In the genomic region with DNA sequence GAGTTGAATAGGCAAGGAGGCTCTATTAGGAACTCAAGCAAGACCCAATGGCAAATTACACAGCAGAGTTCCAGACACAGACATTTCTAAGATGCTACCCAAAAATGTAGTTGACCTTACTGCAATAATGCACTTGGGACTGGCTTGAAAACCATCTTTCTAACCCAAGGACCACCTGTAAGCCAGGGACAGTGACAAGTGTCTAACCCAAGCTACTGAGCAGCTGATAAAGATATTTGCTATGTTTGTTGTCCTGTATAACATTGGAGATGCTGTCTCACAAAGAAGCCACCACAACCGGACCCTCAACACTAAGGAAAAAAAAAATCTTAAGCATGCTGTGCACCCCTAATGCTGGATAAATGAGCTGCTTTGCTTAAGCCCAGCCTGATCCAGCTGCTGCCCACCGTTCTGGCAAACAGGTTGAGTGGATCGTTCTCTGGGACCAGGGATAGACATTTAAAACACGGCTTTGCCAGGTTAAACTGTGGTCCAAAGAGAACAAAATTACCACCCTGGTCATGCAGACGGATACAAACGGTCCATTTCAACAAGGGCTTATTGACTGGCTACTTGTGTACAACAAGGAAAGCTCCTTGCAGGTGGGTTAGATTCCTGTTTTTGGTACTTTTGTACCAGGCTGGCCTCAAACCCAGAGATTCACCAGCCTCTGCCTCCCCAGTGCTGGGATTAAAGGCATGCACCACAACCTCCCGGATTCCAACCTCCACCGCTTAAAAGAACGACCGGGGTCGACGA, we compare ENCODE assay signal across 8 mouse cellular contexts. TPM values are rescaled to one million over a fixed set of nuclear protein-coding genes. Genes with fewer than 3 reads are reported as not detected.
DNase-seq lines count a peak whose midpoint lies in the region; ATAC-seq and TF ChIP-seq lines count a peak whose summit lies in the region.

No protein-coding gene starts in this region.

- WGBS in thymus, adult 2 months = 3% methylated on average over 12 of the region's 12 CpGs
- WGBS in limb, embryonic 15.5 days = 1% methylated on average over 12 of the region's 12 CpGs

- no peak for TF ChIP-seq CTCF in thymus, adult 2 months (IDR thresholded peaks at IDR 0.05; ENCODE audit: borderline replicate concordance, control insufficient read depth, extremely low read depth, insufficient read depth, low read length, poor library complexity)

- no peak for ATAC-seq in limb, embryonic 15.5 days (ENCODE audit: insufficient number of reproducible peaks, low FRiP score, low TSS enrichment, low read depth)
- no peak for ATAC-seq in granulocyte monocyte progenitor cell, adult 5-6 weeks (replicated peaks; ENCODE audit: poor library complexity, severe bottlenecking)

- peaks cover 16% of the 10 kb centered on the region for H3K4me1 ChIP-seq in thymus, adult 2 months (replicated peaks; ENCODE audit: control insufficient read depth, insufficient read depth, low read length)
- H3K4me1 ChIP-seq in limb, embryonic 15.5 days = peaks cover 32% of the 10 kb centered on the region

- DNase-seq in embryo, embryonic 10 days (ENCODE audit: low spot score) = peak; percentile 24
- DNase-seq in embryo, embryonic 11 days = no peak
- no peak for DNase-seq in thymus, adult 2 months
- DNase-seq in thymus, postnatal 4 days = no peak
- DNase-seq in frontal cortex, adult 2 months (ENCODE audit: extremely low spot score in 1 of 2, low spot score in 1 of 2) = no peak
- no peak for DNase-seq in cerebellum, postnatal 25 days

- peak overlapping the region; percentile 84 for H3K4me2 ChIP-seq in limb, embryonic 15.5 days

- TF ChIP-seq POLR2A in thymus, adult 2 months (IDR thresholded peaks at IDR 0.05; ENCODE audit: control insufficient read depth, extremely low read depth, insufficient read depth, low read length, poor library complexity) = no peak

- no peaks in the 10 kb centered on the region for H3K27me3 ChIP-seq in thymus, adult 2 months (ENCODE audit: control insufficient read depth, insufficient read depth, low read length)
- H3K27me3 ChIP-seq in limb, embryonic 15.5 days = no peaks in the 10 kb centered on the region

- H3K9ac ChIP-seq in limb, embryonic 15.5 days = peak overlapping the region; percentile 78

- peaks cover 14% of the 10 kb centered on the region for H3K36me3 ChIP-seq in thymus, adult 2 months (ENCODE audit: control insufficient read depth, insufficient read depth, low read length)
- peaks cover 18% of the 10 kb centered on the region for H3K36me3 ChIP-seq in limb, embryonic 15.5 days

- peak overlapping the region; percentile 73 for H3K4me3 ChIP-seq in thymus, adult 2 months (ENCODE audit: control insufficient read depth, insufficient read depth, low read length)
- peak overlapping the region; percentile 76 for H3K4me3 ChIP-seq in limb, embryonic 15.5 days

- H3K27ac ChIP-seq in thymus, adult 2 months (ENCODE audit: control insufficient read depth, insufficient read depth, low read length) = no peak overlapping the region
- H3K27ac ChIP-seq in limb, embryonic 15.5 days = peak overlapping the region; percentile 86

- no peaks in the 10 kb centered on the region for H3K9me3 ChIP-seq in limb, embryonic 15.5 days

RNA-seq across cellular contexts. Expression of a gene that starts 1.0 kb away (rescaled TPM):
- 237 and 291 TPM in 2 replicates for polyA plus RNA-seq in thymus, adult 2 months (2012; rRNA removed)
- 208 and 226 TPM in 2 replicates for polyA plus RNA-seq in limb, embryonic 15.5 days (2015; fragmentation: Nextera tagmentation; extraction: Ambion mirVana)
- 247 and 248 TPM in 2 replicates for total RNA-seq in granulocyte monocyte progenitor cell, adult 5-6 weeks (2014; fragmentation: Nextera tagmentation)
- 237 and 286 TPM in 2 replicates for total RNA-seq in granulocyte monocyte progenitor cell, adult 5-6 weeks (2017)
- polyA plus RNA-seq in frontal cortex, adult 2 months (2012; rRNA removed) = 445 and 493 TPM in 2 replicates

RNA-seq across cellular contexts. Expression of a gene that starts 4.3 kb away (rescaled TPM):
- polyA plus RNA-seq in thymus, adult 2 months (2012; rRNA removed) = 0.20 and 7.2 TPM in 2 replicates
- polyA plus RNA-seq in limb, embryonic 15.5 days (2015; fragmentation: Nextera tagmentation; extraction: Ambion mirVana) = 0.30 TPM in 1 of 2 replicates, not detected in the other
- total RNA-seq in granulocyte monocyte progenitor cell, adult 5-6 weeks (2014; fragmentation: Nextera tagmentation) = 0.73 TPM in 1 of 2 replicates, not detected in the other
- 0.52 TPM in 1 of 2 replicates, not detected in the other for total RNA-seq in granulocyte monocyte progenitor cell, adult 5-6 weeks (2017)
- 0.56 and 0.65 TPM in 2 replicates for polyA plus RNA-seq in frontal cortex, adult 2 months (2012; rRNA removed)

RNA-seq across cellular contexts. Expression of a gene that starts 5.4 kb away (rescaled TPM):
- polyA plus RNA-seq in thymus, adult 2 months (2012; rRNA removed) = 3,358 and 3,484 TPM in 2 replicates
- 1,428 and 1,497 TPM in 2 replicates for polyA plus RNA-seq in limb, embryonic 15.5 days (2015; fragmentation: Nextera tagmentation; extraction: Ambion mirVana)
- 4,639 and 4,919 TPM in 2 replicates for total RNA-seq in granulocyte monocyte progenitor cell, adult 5-6 weeks (2014; fragmentation: Nextera tagmentation)
- 1,990 and 2,495 TPM in 2 replicates for total RNA-seq in granulocyte monocyte progenitor cell, adult 5-6 weeks (2017)
- polyA plus RNA-seq in frontal cortex, adult 2 months (2012; rRNA removed) = 967 and 1,066 TPM in 2 replicates

RNA-seq across cellular contexts. Expression of a gene that starts 5.4 kb away (rescaled TPM):
- polyA plus RNA-seq in thymus, adult 2 months (2012; rRNA removed) = 0.88 and 0.96 TPM in 2 replicates
- 0.29 TPM in 1 of 2 replicates, not detected in the other for polyA plus RNA-seq in limb, embryonic 15.5 days (2015; fragmentation: Nextera tagmentation; extraction: Ambion mirVana)
- total RNA-seq in granulocyte monocyte progenitor cell, adult 5-6 weeks (2014; fragmentation: Nextera tagmentation) = 1.2 TPM in 1 of 2 replicates, not detected in the other
- total RNA-seq in granulocyte monocyte progenitor cell, adult 5-6 weeks (2017) = not detected in 2 replicates
- 0.11 and 0.38 TPM in 2 replicates for polyA plus RNA-seq in frontal cortex, adult 2 months (2012; rRNA removed)

RNA-seq across cellular contexts. Expression of a gene that starts 13.1 kb away (rescaled TPM):
- polyA plus RNA-seq in thymus, adult 2 months (2012; rRNA removed) = 90.7 and 91.5 TPM in 2 replicates
- polyA plus RNA-seq in limb, embryonic 15.5 days (2015; fragmentation: Nextera tagmentation; extraction: Ambion mirVana) = 25.9 and 26.8 TPM in 2 replicates
- 255 and 331 TPM in 2 replicates for total RNA-seq in granulocyte monocyte progenitor cell, adult 5-6 weeks (2014; fragmentation: Nextera tagmentation)
- 160 and 195 TPM in 2 replicates for total RNA-seq in granulocyte monocyte progenitor cell, adult 5-6 weeks (2017)
- polyA plus RNA-seq in frontal cortex, adult 2 months (2012; rRNA removed) = 32.7 and 37.7 TPM in 2 replicates
